Mouse (Mus musculus): ENCODE data around the gene Igfbp5.

GRCm38 (mm10) chr1:72857631-72858030 is 17.1 kb downstream of the Igfbp5 start:
- TF ChIP-seq GATA1 (IDR thresholded peaks at IDR 0.05; ENCODE audit: borderline replicate concordance, low read length) (no peak), FLI1 (IDR thresholded peaks at IDR 0.05; ENCODE audit: low read length) (no peak)

Data from megakaryocyte, embryonic 14.5 days (primary cell).